Mouse (Mus musculus): ENCODE measurements around the gene Ppp2r5c. TPM values are rescaled to one million over a fixed set of nuclear protein-coding genes. Genes with fewer than 3 reads are reported as not detected.

Gene Ppp2r5c
- polyA plus RNA-seq, 1 experiment: 153 TPM

DNA sequence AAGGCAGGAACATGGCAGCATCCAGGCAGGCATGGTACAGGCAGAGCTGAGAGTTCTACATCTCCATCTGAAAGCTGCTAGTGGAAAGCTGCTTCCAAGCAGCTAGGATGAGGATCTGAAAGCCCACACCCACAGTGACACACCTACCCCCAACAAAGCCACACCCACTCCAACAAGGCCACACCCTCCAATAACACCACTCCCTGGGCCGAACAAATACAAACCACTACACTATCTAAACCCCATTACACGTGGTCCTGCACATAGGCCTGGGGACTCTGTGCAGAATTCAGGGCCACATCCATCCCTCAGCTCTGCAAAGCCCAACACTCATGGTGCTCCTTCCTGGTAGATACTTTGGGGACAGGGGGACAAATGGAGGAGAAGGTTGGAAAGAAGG is 27.0 kb upstream of the Ppp2r5c start:
- Histone ChIP-seq H3K27ac (ENCODE audit: insufficient read depth, low read depth, low read length) (no peak overlapping the region), H3K4me1 (ENCODE audit: control insufficient read depth, insufficient read depth, low read length) (peaks cover 12% of the 10 kb centered on the region)
- no peak for TF ChIP-seq POLR2A (IDR thresholded peaks at IDR 0.05; ENCODE audit: borderline replicate concordance, low read depth, low read length)
- TF ChIP-seq CTCF (IDR thresholded peaks at IDR 0.05; ENCODE audit: low read depth, low read length): no peak

DNA sequence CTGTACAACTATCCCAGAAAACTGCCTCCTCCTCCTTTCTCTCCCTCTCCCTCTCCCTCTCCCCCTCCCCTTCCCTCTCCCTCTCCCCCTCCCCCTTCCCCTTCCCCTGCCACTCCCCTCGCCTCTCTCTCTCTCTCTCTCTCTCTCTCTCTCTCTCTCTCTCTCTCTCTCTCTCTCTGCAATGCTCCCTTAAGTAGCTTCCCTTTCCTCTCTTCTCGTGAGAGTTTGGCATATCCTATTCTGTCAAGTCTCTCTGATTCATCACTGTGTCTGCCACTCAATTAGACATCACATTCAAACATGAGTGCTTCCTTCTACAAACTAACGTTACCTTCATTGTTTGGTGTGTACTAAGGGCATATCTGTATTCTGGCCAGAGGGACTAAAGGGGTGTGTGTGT is 25.6 kb upstream of the Ppp2r5c start:
- TF ChIP-seq CTCF (IDR thresholded peaks at IDR 0.05; ENCODE audit: low read depth, low read length): no peak
- no peak for TF ChIP-seq POLR2A (IDR thresholded peaks at IDR 0.05; ENCODE audit: borderline replicate concordance, low read depth, low read length)
- H3K4me1 ChIP-seq (ENCODE audit: control insufficient read depth, insufficient read depth, low read length): peaks cover 12% of the 10 kb centered on the region
- no peak overlapping the region for H3K27ac ChIP-seq (ENCODE audit: insufficient read depth, low read depth, low read length)
- H3K4me3 ChIP-seq (ENCODE audit: insufficient read depth, low read length): no peak overlapping the region

More for the DNA sequence above, 27.0 kb upstream of the Ppp2r5c start:
- no peak overlapping the region for H3K4me3 ChIP-seq (ENCODE audit: insufficient read depth, low read length)

DNA sequence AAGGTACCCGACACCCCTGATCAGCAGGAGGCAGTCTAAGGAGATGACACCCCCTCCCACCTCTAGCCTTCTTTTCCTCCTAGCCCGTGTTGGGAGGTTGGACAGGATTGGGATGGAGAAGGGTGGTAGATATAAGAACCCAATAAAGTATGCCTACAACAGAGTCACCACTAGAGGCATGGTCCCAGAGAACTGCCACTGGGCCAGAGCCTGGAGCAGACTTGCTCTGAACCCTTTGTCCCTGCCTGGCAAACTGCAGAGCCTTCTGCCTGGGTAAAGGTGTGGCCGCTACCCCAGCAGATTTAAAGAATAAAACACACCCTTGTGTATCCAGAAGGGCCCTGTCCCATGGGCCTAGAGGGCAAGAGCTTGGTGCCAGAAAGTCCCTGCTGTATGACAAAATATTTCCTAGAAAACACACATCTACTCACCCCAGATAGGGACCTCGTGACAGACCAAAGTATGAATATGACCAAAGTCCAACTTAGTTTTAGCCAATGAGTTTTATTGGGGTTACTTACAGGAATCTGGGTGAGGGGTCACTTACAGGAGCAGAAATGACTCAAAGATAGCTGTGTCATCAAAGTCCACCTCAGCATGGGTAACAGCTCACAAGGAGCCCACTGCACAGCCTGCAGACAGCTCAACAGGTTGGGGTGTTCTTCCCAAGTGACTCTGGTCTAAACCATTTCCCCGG is 22.8 kb upstream of the Ppp2r5c start:
- TF ChIP-seq CTCF (IDR thresholded peaks at IDR 0.05; ENCODE audit: low read depth, low read length): no peak
- TF ChIP-seq POLR2A (IDR thresholded peaks at IDR 0.05; ENCODE audit: borderline replicate concordance, low read depth, low read length): no peak
- H3K27ac ChIP-seq (ENCODE audit: insufficient read depth, low read depth, low read length): no peak overlapping the region
- H3K4me3 ChIP-seq (ENCODE audit: insufficient read depth, low read length): no peak overlapping the region
- no peaks in the 10 kb centered on the region for H3K4me1 ChIP-seq (ENCODE audit: control insufficient read depth, insufficient read depth, low read length)

DNA sequence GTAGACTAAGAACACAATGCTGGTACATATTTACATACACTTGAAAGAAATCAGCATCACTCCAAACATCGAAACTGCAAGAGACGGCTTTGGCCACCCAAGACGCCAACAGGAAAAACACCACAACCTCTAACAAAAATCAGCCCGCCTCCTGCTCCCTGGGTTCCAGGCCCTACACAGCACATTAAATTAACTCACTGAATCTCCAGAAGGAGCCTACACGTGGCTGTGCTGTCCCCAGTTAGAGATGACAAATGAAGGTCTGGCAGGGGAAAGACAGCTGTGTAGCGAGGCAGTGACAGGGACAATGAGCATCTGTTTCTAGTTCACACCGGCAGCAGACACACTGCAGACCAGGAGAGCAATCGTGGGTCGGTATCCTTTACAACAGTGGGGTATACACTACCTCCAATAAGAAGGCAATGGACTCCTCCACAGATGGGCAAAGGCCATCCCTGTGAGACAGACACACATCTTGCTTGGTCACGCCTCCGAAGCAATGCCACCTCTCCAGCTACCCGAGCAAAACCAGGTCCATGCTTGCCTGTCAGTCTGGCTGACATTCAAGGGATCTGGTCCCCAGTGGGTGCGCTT is 20.4 kb upstream of the Ppp2r5c start:
- TF ChIP-seq CTCF (IDR thresholded peaks at IDR 0.05; ENCODE audit: low read depth, low read length): no peak
- TF ChIP-seq POLR2A (IDR thresholded peaks at IDR 0.05; ENCODE audit: borderline replicate concordance, low read depth, low read length): no peak
- Histone ChIP-seq H3K4me1 (ENCODE audit: control insufficient read depth, insufficient read depth, low read length) (no peaks in the 10 kb centered on the region), H3K27ac (ENCODE audit: insufficient read depth, low read depth, low read length) (no peak overlapping the region), H3K4me3 (ENCODE audit: insufficient read depth, low read length) (no peak overlapping the region)

DNA sequence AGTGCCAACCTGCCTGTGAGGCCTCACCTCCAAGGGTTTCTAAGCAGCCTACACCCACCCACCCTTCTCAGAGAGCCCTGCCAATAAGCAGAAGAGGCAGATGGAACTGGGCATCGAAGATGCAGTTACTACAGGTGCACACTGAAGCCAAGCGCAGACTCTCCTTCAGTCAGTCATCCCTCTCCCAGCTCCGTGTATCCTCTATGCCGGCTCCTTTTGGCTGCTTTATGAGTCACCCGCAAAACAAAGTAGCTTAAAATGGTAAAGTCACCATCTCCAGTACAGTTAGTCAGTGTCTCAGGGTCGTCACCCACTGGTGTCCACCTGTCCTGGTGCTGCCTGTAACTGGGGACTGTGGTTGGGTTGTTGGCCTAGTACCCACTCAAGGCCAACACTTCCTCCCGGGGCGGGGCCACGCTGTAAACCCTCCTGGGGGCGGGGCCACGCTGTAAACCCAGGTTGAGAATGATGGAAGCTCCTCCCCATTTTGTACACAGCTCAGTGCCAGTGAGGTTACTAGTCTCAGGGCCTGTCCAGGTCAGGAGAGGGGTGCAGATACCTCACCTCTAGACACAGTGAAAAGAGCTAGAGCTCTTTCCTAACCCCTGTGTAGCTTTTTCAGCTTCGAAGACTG is 17.5 kb upstream of the Ppp2r5c start:
- H3K27ac ChIP-seq (ENCODE audit: insufficient read depth, low read depth, low read length): no peak overlapping the region
- TF ChIP-seq POLR2A (IDR thresholded peaks at IDR 0.05; ENCODE audit: borderline replicate concordance, low read depth, low read length): no peak
- TF ChIP-seq CTCF (IDR thresholded peaks at IDR 0.05; ENCODE audit: low read depth, low read length): no peak
- H3K4me3 ChIP-seq (ENCODE audit: insufficient read depth, low read length): no peak overlapping the region
- H3K4me1 ChIP-seq (ENCODE audit: control insufficient read depth, insufficient read depth, low read length): no peaks in the 10 kb centered on the region

DNA sequence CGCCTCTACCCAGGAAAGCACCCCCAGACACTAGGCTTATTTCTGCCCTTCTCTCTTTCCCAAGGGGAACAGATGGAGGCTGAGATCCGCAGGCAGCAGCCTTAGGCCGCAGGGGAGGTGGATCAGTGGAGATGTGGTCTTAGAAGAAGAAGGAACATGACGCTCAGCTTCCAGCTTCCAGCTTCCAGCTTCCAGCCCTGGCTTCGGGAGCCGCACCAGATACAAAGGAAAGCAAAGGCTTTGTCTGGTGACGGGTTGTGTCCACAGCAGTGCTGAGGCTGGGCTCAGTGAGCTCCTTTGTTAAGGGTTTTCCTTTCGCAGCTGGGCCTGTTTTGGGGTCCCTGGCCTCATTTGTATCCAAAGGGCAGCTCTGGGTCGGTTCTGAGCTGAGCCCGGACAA is 16.9 kb upstream of the Ppp2r5c start:
- TF ChIP-seq POLR2A (IDR thresholded peaks at IDR 0.05; ENCODE audit: borderline replicate concordance, low read depth, low read length) (no peak), CTCF (IDR thresholded peaks at IDR 0.05; ENCODE audit: low read depth, low read length) (no peak)
- H3K4me3 ChIP-seq (ENCODE audit: insufficient read depth, low read length): no peak overlapping the region

DNA sequence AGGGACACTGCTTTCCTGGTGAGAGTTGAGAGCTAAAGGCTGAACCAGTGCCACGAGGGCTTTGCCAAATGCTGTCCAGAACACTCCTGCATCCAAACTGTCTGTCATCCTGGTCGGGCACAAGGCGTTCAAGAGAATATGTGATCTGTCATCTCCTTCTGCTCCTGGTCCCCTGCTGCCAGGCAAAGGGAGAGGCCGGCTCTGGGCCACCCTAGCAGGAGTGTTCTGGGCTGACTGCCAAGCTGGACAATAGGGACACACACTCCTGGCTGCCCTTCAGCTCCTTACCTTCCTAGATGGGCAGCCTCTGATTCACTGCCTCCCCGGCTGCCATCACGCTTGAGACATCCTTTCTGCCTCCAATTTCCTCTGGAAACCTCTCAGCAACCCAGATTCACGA is 15.1 kb upstream of the Ppp2r5c start:
- H3K4me3 ChIP-seq (ENCODE audit: insufficient read depth, low read length): no peak overlapping the region
- no peak overlapping the region for H3K27ac ChIP-seq (ENCODE audit: insufficient read depth, low read depth, low read length)
- H3K4me1 ChIP-seq (ENCODE audit: control insufficient read depth, insufficient read depth, low read length): peaks cover 7% of the 10 kb centered on the region
- TF ChIP-seq CTCF (IDR thresholded peaks at IDR 0.05; ENCODE audit: low read depth, low read length): no peak
- TF ChIP-seq POLR2A (IDR thresholded peaks at IDR 0.05; ENCODE audit: borderline replicate concordance, low read depth, low read length): no peak

More for the DNA sequence above, 16.9 kb upstream of the Ppp2r5c start:
- H3K4me1 ChIP-seq (ENCODE audit: control insufficient read depth, insufficient read depth, low read length): no peaks in the 10 kb centered on the region
- H3K27ac ChIP-seq (ENCODE audit: insufficient read depth, low read depth, low read length): no peak overlapping the region

DNA sequence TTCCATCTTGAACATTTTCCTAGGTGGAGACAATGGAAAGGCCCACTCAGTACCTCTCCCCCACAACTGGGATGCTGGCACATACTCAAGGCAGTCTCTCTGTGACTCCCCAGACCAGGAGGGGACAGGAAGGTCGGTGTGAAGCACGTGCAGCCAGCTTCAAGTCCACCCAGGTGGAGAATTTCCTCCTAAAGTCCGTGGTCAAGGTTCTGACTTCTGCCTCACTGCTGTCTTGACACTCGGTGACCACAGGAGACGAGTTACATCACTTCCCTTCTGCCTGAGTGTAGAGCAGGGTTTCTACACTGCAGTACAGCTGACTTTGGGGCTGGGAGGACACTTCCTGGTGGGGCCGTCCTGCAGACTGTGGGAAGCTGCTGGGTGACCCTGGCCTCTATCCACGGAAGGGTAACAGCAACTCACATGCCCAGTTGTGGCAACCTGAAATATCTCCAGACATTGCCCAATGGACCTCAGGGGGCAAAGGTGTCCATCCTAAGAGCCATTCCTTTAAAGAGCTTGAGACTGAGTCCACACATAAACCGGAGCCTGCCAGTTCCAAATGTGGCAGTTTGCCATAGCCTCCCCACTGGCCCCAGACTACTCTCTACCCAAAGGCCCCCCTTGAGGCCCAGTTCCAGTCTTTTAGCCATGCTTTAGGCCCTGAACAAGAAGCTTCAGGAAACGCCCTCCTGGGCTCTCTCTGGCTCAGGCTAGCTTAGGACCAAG is 10.1 kb upstream of the Ppp2r5c start:
- peak overlapping the region; percentile 8; the same call in 1 of the 2 replicates for H3K4me3 ChIP-seq (ENCODE audit: insufficient read depth, low read length)
- H3K4me1 ChIP-seq (ENCODE audit: control insufficient read depth, insufficient read depth, low read length): peaks cover 13% of the 10 kb centered on the region
- TF ChIP-seq CTCF (IDR thresholded peaks at IDR 0.05; ENCODE audit: low read depth, low read length): no peak
- H3K27ac ChIP-seq (ENCODE audit: insufficient read depth, low read depth, low read length): no peak overlapping the region

DNA sequence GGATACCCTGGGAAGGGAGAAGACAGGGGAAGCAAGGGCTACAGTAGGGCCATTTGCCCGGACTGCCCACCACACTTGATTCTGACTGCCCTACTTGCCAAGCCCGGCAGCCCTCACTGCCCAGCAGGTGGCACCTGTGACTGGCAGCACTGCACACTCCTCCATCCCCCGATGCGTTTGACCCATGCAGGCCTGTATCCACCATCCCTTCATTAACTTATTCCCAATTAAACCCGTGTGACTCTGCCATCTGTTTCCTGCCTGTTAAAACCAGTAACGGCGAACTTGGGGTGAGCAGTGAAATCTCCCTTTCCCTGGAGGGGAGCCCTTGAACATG is 9.6 kb upstream of the Ppp2r5c start:
- Histone ChIP-seq H3K4me3 (ENCODE audit: insufficient read depth, low read length) (no peak overlapping the region), H3K27ac (ENCODE audit: insufficient read depth, low read depth, low read length) (no peak overlapping the region), H3K4me1 (ENCODE audit: control insufficient read depth, insufficient read depth, low read length) (peaks cover 13% of the 10 kb centered on the region)
- TF ChIP-seq CTCF (IDR thresholded peaks at IDR 0.05; ENCODE audit: low read depth, low read length) (no peak), POLR2A (IDR thresholded peaks at IDR 0.05; ENCODE audit: borderline replicate concordance, low read depth, low read length) (no peak)
